Mouse (Mus musculus): Measurements from ENCODE around the gene Pip4k2b.
"Not testable (repeated sequence)": the region's sequence is repeated elsewhere in the genome, so short reads cannot be mapped to it uniquely, and the experiment has no call there.

The Pip4k2b gene

GRCm38 (mm10) chr11:97753277-97753676, 8.8 kb upstream of the Pip4k2b start:
- no peak for DNase-seq (ENCODE audit: low read depth in 2 of 2, low spot score in 2 of 2)

DNA sequence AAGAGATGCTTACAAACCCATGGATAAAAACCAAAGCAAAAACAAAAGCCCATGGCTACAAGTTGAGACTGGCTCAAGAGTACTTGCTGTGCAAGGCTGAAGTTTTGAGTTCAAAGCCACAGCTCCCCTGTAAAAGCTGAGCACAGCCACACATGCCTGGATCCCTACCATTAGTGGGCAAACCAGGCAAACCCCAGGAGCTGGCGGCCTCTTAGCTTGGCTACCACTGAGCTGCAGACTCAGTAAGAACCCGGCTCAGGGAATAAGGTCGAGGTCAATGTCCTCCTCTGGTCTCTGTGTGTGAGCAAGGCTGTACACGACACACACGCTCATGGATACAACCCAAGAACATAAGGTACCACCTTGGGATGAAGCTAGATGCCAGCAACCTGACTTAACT, 4.0 kb upstream of the Pip4k2b start:
- no peak for DNase-seq (ENCODE audit: low read depth in 2 of 2, low spot score in 2 of 2)

DNA sequence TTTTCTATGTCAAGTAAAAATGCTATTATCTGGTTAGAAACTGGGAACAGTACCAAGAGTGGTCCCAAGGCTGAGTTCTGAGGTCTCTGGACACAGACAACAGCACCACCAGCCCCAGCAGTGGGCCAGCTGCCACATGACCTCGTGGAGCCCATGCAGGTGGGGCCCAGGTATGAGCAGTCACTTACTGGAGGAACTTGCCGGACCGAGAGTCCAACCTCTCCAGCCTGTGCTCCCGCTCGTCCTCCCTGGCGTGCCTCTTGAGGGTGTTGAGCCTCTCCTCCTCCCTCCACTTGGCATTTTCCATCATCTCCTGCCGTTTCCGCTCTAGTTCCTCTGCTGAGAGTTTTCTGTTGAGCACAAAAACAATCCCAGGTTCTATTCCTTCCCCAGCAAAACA, 3.3 kb upstream of the Pip4k2b start:
- no peak for DNase-seq (ENCODE audit: low read depth in 2 of 2, low spot score in 2 of 2)

DNA sequence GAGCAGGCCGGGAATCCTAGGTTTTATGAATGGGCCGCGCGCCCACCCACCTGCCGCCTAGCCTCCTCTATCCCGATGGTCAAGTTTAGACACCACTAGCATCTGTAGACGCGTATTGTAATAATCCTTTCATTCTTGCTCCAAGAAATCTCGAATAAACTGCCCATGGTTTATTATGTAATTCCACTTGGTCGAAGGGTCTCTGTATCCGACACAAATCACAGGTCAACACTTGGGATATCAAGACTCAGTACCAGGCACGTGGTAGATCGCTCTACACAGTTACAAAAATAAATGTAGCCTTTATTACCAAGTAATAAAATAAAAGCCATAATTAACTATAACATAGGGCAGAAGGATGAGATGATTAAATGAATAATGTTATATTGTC, 822 bp upstream of the Pip4k2b start:
- no peak for DNase-seq (ENCODE audit: low read depth in 2 of 2, low spot score in 2 of 2)

GRCm38 (mm10) chr11:97744718-97745330, 320 bp upstream of the Pip4k2b start:
- peak; percentile 92 to 96 for DNase-seq (ENCODE audit: low read depth in 2 of 2, low spot score in 2 of 2)

GRCm38 (mm10) chr11:97743423-97743822, 1.1 kb downstream of the Pip4k2b start:
- no peak for DNase-seq (ENCODE audit: low read depth in 2 of 2, low spot score in 2 of 2)

DNA sequence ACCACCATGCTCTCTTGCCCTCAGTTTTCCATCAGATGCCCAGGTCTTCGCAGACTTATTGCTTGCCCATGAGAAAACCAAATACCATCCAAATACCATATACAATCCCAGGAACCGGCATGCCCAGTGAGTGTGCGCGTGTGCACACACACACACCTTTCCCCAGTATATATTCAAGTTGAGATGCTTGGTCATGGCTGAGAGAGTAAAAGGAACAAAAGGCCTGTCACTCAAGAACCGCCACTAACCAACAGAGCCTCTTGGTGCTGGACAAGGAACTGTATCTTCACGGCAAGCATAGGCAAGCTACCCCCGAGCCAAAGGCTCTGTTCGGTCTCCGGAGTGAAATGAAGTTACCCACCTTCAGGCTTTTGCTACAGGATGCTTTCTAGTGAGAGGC, 1.9 kb downstream of the Pip4k2b start:
- no peak for DNase-seq (ENCODE audit: low read depth in 2 of 2, low spot score in 2 of 2)

GRCm38 (mm10) chr11:97742157-97742556, 2.3 kb downstream of the Pip4k2b start:
- no peak for DNase-seq (ENCODE audit: low read depth in 2 of 2, low spot score in 2 of 2)

DNA sequence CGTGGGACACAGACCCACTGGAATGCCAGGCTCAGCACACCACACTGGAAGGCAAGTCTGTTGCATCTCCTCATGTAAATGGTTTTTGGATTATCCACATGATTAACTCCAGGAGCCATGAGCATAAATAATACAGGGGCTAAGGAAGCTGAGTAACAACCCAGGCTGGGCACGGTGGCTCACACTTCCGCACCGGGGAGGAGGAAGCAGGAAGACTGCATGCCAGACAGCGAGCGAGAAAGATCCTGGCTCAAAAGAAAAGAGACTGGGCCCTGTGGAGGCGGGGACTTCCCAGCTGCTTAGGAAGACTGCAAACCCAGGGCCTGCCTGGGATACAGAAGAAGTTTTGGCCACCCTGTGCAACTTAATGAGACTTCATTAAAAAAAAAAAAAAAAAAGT, 4.3 kb downstream of the Pip4k2b start:
- DNase-seq (ENCODE audit: low read depth in 2 of 2, low spot score in 2 of 2) = no peak

GRCm38 (mm10) chr11:97739155-97739554, 5.3 kb downstream of the Pip4k2b start:
- DNase-seq (ENCODE audit: low read depth in 2 of 2, low spot score in 2 of 2) = no peak

DNA sequence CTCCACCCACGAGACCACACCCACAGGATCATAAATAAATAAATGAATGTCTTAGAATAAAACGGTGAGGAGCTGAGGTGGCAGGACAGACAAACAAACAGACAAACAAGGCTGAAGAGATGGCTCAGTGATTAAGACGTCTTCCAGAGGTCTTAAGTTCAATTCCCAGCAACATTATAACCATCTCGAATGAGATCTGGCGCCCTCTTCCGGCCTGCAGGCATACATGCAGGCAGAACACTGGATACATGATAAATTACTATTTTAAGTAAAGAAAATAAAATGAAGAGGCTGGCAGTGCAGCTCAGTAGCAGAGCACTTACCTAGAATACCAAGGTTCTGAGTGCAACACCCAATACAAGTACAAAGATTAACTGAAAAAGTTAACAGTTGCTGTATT, 5.8 kb downstream of the Pip4k2b start:
- no peak for DNase-seq (ENCODE audit: low read depth in 2 of 2, low spot score in 2 of 2)

DNA sequence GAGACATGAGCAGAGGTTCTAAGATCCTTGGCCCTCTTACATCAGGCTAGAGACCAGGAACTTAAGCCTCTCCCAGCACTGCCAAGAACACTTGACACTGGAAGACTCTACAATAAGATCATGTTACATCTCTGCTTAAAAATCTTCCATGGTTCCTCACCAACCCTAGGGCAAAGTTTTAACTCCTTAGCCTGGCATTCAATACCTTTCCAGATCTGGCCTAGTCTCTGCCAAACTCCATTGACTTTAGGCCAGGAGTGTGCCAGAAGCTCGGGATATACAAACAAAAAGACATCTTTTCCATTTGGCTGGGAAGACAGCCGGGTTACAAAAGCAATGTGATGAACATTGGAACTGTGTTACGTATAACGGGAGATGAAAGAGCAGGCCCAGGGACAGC, 6.9 kb downstream of the Pip4k2b start:
- no peak for DNase-seq (ENCODE audit: low read depth in 2 of 2, low spot score in 2 of 2)

GRCm38 (mm10) chr11:97736645-97737044, 7.9 kb downstream of the Pip4k2b start:
- no peak for DNase-seq (ENCODE audit: low read depth in 2 of 2, low spot score in 2 of 2)

GRCm38 (mm10) chr11:97734810-97735209, 9.7 kb downstream of the Pip4k2b start:
- not testable (repeated sequence) for DNase-seq (ENCODE audit: low read depth in 2 of 2, low spot score in 2 of 2)

- no peak for DNase-seq (ENCODE audit: low read depth in 2 of 2, low spot score in 2 of 2)
Observed at GRCm38 (mm10) chr11:97733689-97734088, 10.8 kb downstream of the Pip4k2b start.

DNA sequence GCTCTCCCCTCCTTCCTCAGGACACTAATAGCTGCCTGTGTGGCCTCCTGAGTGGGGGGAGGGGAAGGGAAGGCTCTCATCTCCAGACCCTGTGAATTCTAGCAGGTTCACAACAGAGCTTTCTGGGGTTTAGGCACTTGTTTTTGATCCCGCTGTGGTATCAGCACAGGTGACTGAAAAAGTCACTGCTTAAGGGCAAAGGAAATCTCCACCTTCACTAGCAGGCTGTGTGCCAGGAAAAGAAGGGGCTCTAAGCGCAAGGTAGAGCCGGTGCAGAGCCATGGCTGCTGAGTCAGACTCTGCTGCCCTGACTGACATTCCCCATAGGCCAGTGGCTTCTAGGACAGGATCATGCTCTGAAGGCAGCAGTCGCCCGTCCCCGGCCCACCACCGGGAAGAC, 15.8 kb downstream of the Pip4k2b start:
- DNase-seq (ENCODE audit: low read depth in 2 of 2, low spot score in 2 of 2) = peak in 1 of 2 experiments; percentile 14

DNA sequence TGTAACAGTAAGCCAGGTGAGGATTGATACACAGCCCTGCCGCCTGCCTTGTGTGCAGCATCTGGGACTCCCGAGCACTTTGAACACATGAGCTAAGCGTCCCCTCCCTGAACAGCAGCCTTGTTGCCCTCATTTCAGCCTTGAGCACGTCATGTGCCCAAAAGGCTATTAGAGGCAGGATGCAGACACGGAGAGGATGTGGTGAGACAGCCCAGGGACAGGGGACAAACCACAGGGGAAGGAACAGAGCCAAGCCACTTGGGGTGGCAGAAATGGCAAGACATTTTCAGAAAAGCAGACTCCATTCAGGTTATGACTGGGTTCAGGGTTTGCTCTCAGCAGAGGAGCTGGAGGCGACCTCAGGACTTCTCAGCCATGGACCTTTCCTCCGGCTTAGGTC, 16.2 kb downstream of the Pip4k2b start:
- DNase-seq (ENCODE audit: low read depth in 2 of 2, low spot score in 2 of 2) = peak in 1 of 2 experiments; percentile 57

DNA sequence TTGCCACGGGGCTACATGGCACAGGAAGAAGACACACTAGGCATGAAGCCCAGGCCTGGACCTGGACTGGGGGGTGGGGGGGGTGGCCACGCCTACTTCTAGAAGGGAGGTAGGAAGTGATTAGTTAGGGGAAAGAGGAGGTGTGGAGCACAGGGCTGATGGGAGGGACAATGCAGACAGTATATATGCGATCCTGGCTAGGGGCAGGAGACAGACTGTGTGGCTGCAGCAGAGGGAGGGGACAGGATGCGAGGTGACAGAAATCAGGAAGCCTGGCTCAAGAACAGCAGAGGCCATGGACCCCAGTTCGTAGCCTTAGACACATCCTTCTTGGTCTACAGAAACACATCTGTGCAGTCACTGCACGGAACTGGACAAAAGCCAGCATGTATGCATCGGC, 20.8 kb downstream of the Pip4k2b start:
- DNase-seq (ENCODE audit: low read depth in 2 of 2, low spot score in 2 of 2) = no peak

GRCm38 (mm10) chr11:97721338-97721737, 23.2 kb downstream of the Pip4k2b start:
- no peak for DNase-seq (ENCODE audit: low read depth in 2 of 2, low spot score in 2 of 2)

- peak in 1 of 2 experiments; percentile 28 for DNase-seq (ENCODE audit: low read depth in 2 of 2, low spot score in 2 of 2)
Observed at GRCm38 (mm10) chr11:97719041-97719440, 25.5 kb downstream of the Pip4k2b start.

GRCm38 (mm10) chr11:97718281-97718860, 26.1 kb downstream of the Pip4k2b start:
- DNase-seq (ENCODE audit: low read depth in 2 of 2, low spot score in 2 of 2) = peak; percentile 57 to 60

GRCm38 (mm10) chr11:97717369-97718280, 26.9 kb downstream of the Pip4k2b start:
- no peak for DNase-seq (ENCODE audit: low read depth in 2 of 2, low spot score in 2 of 2)

Data from CD8-positive naive resting alpha-beta T cell, adult 2 months (primary cell).